Mouse (Mus musculus): Measurements from ENCODE around the gene Cald1.

DNA sequence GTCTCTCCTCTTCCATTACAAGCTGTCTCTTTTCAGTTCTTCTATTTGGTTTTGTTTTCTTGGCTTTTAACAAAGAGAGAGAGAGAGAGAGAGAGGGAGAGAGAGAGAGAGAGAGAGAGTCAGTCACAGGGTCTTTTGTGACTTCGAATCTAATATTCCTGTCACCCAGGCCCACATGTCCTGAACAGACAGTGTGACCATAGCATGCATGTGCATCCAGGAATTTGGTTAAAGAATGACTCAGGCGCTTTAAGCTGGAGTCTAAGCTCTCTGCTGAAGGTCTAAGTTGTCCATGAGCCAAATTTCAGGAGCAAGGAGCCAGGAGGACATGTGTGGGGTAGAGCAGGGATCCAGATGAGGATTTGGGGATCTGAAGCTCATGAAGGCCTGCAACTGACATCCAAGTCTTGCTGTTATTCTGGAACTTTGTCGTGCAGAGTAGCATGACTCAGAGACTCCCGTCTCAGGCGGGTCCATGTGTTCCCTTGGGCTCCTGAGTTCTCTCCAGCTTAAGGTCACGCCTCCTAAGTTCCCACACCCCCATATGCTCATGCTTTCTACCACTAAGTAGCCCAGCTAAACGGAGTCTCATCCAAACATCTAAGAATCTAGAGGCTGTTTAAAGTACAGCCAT lies 152.3 kb downstream of the Cald1 start:
- TF ChIP-seq CTCF (IDR thresholded peaks at IDR 0.05; ENCODE audit: extremely low read depth, insufficient read depth, low read length), result no peak
- no peak for TF ChIP-seq POLR2A (IDR thresholded peaks at IDR 0.05; ENCODE audit: extremely low read depth, insufficient read depth, low read length)

Data from cortical plate, adult 2 months (tissue).